Mouse (Mus musculus): Measurements from ENCODE around the gene Dync1i2.

DNA sequence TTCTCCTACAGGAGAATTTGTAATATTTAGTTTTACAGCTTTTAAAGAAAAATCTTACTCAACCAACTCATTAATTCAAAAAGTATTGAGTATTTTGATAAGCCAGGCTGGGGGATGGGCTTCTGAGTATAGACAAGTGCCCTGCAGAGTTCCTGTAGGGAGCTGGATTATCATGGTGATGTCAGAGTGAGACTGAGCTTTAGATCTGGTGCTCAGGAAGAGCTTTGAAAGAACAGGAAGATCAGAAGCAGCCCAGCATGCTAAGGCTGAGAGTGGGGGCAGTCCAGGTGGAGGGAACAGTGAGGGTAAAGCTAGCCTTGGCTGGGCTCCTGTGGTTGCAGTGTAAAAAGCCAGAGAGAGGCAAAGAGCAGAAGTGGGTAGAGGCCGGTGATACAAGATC lies 9.5 kb downstream of the Dync1i2 start:
- TF ChIP-seq POLR2A (IDR thresholded peaks at IDR 0.05; ENCODE audit: control insufficient read depth, low read depth, low read length) (no peak), CTCF (IDR thresholded peaks at IDR 0.05; ENCODE audit: control insufficient read depth, insufficient read depth, insufficient replicate concordance, low read depth, low read length) (no peak)
